Mouse (Mus musculus) T-cell, adult 2 months (primary cell): Measurements from ENCODE around the gene Rfx2.

ENCODE experiments used
- DNase-seq: peaks from one replicate; pipeline ENCODE4 v3.0.0; 2022; ENCODE audit warnings: low spot score

Rfx2 gene

GRCm38 (mm10) chr17:56832918-56833317 is 2.1 kb upstream of the Rfx2 start:
- no peak for DNase-seq

DNA sequence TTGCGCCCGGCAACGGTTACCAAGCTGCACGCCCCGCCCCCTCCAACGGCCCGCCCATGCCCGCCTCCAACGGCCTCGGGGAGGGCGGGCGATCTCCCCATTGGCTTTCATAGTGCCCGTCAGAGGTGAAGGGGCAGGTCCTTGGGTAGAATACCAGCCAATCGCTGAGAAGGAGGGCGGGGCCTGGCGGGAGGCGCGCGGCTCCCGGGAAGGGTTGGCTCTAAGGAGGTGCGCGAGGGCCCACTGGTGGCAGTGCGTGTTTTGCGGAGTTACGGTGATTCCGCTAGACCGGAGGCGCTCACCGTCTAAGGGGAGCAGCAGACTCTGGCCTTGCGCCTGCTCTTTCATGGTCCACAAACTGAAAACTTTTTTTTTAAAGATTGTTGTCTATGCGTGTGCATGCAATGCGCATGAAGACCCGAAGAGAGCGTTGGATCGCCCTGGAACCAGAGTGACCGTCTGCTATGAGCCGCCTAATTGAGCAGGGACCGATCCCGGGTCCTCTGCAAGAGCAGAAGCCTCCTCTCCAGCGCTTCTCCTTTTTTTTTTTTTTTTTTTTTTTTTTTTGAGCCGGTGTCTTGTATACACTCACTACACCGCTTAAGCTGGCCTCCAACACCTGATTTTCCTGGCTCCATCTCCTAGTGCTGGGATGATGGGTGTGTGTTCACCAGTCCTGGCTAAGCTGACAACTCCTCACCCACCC is 451 bp upstream of the Rfx2 start:
- DNase-seq: peak; percentile 98

GRCm38 (mm10) chr17:56829795-56830194 is 1.0 kb downstream of the Rfx2 start:
- no peak for DNase-seq

DNA sequence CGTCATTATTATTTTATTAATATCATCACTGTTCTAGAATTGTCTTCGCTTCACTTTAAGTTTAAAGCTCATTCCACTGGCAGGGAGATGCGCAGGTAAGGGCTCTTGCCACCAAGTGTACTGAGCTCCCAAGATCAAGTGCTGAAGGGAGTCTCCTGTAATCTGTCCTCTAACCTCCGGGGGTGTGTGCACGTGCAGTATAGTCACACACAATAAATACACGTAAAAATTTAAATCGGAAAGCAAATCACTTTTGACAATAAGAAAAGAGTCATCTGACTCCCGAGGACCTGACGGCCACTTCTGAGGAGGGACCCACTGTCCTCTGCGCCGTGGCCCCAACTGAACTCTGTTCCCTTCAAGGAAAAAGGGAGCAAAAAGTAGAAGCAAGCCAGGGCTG is 1.6 kb downstream of the Rfx2 start:
- no peak for DNase-seq

DNA sequence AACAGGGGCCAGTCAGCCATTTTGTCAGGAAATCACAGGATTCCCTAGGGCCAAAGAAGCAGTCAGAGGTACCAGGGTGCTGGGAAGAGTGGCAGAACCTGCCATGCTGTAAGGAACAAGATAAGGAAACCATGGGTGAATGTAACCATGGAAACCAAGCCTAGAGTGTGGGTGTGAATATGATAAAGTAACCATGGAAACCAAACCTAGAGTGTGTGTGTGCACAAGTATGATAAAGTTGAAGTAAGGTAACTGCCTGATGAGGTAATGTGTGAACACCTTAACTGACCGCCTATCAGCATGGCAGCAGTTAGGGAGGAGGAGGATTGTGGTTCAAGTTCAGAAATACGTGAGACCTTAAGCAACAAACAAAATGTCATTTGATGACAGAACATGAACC is 4.1 kb downstream of the Rfx2 start:
- DNase-seq: no peak

DNA sequence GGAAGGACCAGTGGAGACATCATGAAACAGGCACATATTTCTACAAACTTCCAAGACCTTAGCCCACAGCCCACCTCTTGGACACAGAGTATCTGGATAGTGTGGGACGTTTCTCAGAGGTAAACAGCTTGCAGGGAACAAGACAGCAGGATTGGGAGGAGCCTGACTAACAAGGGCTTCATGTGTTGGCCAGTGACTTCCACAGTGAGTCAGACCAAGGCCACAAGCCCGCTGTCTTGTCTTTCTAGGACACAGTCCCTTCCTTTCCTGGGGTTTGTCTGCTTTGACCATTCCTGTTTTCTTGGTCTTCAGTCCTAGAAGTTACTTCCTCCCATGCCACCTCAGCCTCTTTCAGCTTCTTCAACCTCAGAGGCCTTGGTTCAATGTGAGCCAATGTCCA is 7.5 kb downstream of the Rfx2 start:
- no peak for DNase-seq

DNA sequence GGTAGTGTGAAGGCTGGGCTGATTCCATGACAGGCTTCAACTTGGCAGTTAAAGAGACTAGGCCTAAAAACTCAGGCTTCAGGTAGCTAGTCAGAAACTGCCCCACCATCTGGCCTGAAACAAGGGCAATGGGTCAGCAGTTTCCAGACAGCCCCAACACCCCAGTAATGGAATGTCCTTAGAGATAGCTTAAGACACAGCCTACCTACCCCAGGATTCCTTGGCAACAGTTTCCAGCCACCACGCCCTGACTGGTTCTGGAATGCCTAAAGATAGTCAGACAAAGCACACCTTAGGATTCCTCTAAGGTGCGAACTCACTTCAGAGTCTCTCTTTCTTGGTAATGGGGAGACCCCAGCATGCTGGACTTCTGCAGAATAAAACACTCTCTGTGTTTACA is 8.4 kb downstream of the Rfx2 start:
- DNase-seq: no peak

GRCm38 (mm10) chr17:56819694-56820111 is 11.1 kb downstream of the Rfx2 start:
- peak; percentile 79 for DNase-seq

DNA sequence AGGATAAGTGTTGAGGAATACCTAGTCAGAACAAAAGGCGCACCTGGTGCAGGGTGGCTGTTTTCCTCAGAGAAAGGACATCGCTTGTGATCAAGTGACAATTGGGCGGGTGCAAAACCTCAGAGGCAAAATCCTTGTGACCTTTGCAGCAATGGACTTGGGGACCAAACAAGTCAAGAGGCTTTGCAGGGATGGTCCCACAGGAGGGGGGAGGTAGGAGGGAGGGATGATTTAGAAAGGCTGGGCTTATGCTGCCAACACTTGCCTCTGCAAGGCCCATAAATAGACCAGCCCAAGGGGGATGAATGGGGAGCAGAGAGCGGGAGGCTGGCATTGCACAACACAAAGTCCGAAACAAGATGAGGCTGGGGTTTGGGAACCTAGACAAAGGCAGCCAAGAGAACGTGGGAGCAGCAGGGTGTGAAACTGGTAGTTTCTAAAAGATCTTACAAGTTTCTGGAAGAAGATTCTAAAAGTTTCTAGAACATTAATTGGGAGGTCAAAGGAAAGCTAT is 11.7 kb downstream of the Rfx2 start:
- no peak for DNase-seq

DNA sequence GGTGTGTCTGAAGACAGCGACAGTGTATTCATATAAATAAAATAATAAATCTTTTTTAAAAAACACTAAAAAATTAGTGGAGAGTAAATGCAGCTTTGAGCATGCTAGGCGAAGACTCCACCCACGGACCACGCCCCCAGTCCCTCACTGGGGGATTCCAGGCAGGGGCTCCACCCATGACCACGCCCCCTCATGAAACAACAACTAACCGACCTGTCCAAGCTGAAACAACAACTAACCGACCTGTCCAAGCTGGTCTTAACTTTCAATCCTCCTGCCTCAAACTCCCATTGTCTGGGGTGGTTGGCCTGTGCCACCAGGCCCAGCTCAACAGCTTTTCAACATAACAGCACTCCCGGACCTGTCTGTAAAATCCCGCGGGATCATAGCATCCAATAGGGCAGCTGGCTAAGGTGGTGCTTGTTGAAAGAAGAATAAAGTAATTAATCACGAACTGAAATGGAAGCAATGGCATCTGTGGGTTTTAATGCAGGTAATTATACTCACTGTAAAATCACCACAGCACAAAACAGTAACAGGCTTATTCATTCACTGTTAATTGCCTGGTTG is 12.7 kb downstream of the Rfx2 start:
- DNase-seq: no peak

DNA sequence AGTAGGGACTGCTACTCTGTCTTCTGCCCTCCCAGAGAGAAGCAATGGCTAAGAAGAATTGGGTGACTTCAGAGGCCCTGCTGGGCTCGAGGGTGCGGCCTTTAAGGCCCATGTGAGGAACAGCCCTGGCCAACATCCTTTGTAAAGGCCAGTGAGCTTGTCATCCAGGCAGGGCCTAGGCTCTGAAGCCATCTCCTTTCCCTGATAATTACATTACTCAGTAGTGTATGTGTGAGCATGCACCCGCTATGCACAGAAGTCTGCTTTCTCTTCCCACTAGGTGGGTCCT is 15.8 kb downstream of the Rfx2 start:
- DNase-seq: no peak

GRCm38 (mm10) chr17:56814316-56815056 is 16.3 kb downstream of the Rfx2 start:
- peak; percentile 65 for DNase-seq

- no peak for DNase-seq
These were observed 20.6 kb downstream of the Rfx2 start for GRCm38 (mm10) chr17:56810245-56810644.

DNA sequence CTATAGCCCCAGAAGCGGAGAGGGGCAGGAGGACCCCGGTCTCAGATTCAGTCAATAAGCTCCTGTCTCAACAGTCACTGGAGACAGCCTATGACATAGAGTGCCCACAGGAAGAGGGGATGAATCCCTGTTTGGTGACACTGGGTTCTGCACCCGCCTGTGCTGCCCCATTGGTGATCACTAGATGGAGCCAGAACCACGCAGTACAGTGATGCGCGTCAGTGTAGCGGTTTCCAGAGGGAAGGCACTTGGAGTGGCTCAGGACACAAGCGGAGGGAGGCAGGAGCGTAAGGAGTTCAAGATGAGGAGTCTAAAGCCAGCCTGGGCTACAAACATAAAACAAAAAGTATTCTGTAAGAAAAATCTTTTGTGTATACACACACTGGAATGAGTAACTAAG is 22.3 kb downstream of the Rfx2 start:
- DNase-seq: peak; percentile 54

DNA sequence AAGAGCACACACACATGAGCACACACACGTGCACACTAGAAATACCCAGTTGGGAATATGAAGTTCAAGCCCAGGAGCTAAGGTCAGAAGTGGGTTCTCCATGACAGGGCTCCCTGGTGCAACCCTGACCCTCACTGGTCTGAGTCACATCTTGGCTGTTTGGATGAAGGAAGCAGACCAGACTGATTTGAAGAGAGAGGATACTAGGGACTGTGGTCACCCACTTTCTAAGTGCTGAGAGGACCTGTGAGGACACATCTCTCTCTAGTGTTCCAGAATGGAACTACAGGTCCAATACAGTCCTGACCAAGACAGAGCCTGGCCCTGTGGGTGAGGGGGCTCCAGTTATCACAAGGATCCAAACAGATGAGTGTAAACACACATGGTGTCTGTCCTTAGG is 25.0 kb downstream of the Rfx2 start:
- DNase-seq: no peak

DNA sequence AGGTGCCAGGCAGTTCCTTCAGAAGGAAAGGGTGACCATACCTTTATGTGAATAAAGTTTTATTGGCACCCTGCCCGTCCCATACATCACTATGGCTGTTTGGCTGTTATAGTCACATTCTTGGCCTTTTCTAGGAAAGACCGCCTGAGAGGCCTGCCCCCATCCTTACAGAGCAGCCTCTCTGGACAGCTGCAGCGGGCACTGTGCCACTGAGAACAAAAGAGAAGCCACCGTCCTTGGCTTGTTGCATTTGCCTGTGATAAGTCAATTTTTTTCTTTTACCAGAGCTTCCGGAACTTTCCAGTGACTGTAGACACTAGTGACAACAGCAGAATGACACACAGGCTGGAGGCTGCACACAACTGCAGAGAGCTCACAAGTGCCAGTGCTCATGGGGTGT is 25.9 kb downstream of the Rfx2 start:
- DNase-seq: no peak

- no peak for DNase-seq
These were observed 28.7 kb downstream of the Rfx2 start for GRCm38 (mm10) chr17:56802065-56802464.

GRCm38 (mm10) chr17:56799276-56799675 is 31.5 kb downstream of the Rfx2 start:
- DNase-seq: no peak

DNA sequence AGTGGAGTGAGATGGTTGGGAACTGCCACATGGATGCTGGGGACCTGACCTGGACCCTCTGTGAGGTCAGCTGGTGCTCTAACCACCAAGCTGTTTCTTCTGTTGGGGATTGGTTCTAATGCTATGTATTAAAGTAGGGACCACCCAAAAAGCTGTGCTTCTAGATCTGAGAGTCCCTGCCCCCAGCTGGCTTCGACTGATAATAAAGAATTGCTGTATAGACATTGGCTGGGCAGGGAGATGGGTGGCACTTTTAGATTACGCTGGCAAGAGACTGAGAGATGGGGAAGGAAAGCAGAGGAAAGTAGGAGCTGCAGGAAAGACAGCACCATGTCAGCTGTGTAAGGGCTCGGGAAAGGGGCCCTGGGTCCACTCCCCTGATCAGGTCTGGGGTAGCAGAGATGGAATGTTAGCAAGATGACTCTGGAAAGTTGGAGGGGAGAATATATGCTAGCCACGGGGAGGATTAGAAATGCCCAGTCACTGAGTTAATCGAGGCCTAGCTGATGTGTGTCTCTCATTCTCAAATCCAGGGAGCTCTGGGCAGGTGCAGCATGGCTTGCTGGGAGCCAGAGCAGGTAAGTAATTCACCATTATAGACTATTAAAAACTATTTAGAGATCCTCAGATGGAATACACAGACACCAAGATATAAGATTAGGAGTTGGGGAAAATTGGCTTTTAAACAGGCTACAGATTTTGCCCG is 37.0 kb downstream of the Rfx2 start:
- no peak for DNase-seq

DNA sequence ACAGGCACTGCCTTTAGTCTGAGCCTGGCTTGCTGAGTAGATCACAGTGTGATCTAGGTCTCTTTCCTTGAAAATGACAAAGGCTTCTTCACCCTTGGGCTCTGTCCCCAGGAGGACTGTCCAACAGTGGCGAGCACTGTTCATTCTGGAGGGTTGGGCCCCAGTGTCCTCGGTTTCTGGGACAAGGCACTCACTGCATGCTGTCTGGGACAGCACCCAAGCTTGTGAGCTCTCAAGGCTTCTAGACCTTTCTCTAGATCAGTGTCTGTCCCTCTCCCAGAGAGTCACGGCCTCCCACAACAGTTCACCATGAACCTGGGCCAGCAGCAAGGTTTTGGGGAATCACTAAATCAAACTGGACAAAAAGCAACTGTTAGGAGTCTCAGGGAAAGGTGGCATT is 38.2 kb downstream of the Rfx2 start:
- no peak for DNase-seq

GRCm38 (mm10) chr17:56789286-56789685 is 41.5 kb downstream of the Rfx2 start:
- no peak for DNase-seq

DNA sequence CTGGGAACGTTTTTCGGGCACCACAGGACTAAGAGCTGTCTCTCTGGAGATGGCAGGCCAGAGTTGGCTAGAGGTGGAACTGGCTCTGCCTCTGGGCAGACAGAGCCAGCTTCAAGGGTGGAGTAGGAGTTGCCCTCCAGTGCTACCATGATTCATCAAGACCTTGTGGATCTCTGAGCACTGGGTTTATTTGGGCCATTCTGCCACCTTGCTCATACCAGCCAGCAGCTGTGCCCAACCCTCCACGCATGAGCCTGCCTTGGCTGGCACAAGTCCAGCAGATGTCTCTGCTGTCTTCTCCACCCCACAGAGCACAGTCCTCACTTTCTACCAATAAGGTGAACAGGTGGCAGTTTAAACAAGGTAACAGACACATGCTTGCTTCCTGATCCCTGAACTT is 41.9 kb downstream of the Rfx2 start:
- no peak for DNase-seq
